In genomic region chr14:52315792-52316440, GRCm38 (mm10) we compare ENCODE assay signal across 9 mouse cellular contexts. TPM values are rescaled to one million over a fixed set of nuclear protein-coding genes. Genes with fewer than 3 reads are reported as not detected.
A peak's percentile ranks its signal among the peaks of the same experiment; 100 is the strongest.
DNase-seq lines count a peak whose midpoint lies in the region; ATAC-seq and TF ChIP-seq lines count a peak whose summit lies in the region.
"Had no signal": no experiment of that assay in that cellular context is flagged by ENCODE, and none has a peak within 500 bp of the region (broad histone marks: within the 10 kb centered on the region; RNA-seq: fewer than 3 reads in every experiment).

No protein-coding gene starts in this region.

- peak; percentile 74 for DNase-seq in NIH3T3 (ENCODE audit: low read depth)
- peak; percentile 72 for DNase-seq in cerebellum, adult 8-10 months
- peak; percentile 33 for DNase-seq in gastrocnemius, adult 18-20 months (ENCODE audit: low spot score)
- DNase-seq in left cerebral cortex, adult 2 months (ENCODE audit: extremely low spot score in 1 of 2, low spot score in 2 of 2) = peak; percentile 77 to 80
- peak; percentile 73 to 82 for DNase-seq in lung, postnatal 4 days
- peak; percentile 69 for DNase-seq in retina, postnatal 7 days (ENCODE audit: low read depth, low spot score)
- peak; percentile 15 to 56 for DNase-seq in urinary bladder, postnatal 36 days (ENCODE audit: low spot score in 2 of 2)

- intact Hi-C loops in left cerebral cortex, adult 2 months (cut with DNase I) = loop anchor here (10.0 kb wide), 1 partner anchor 291 kb away; the partner anchor contains the start of gene Zfp219

- H3K27ac ChIP-seq in hindbrain, embryonic 16.5 days (ENCODE audit: low read depth, low read length) = peak overlapping the region; percentile 94
- H3K27ac ChIP-seq in left cerebral cortex, adult 2 months = peak overlapping the region; percentile 93

- peaks cover 21% of the 10 kb centered on the region for H3K36me3 ChIP-seq in hindbrain, embryonic 16.5 days (ENCODE audit: control insufficient read depth, insufficient read depth, low read length)

- 0% methylated on average over 38 of the region's 41 CpGs for WGBS in hindbrain, embryonic 16.5 days

- no peaks in the 10 kb centered on the region for H3K9me3 ChIP-seq in hindbrain, embryonic 16.5 days (ENCODE audit: control insufficient read depth, low read length)

- H3K9ac ChIP-seq in hindbrain, embryonic 16.5 days (ENCODE audit: low read depth, low read length) = peak overlapping the region; percentile 87

- peak overlapping the region; percentile 61 for H3K4me3 ChIP-seq in hindbrain, embryonic 16.5 days (ENCODE audit: low read length)
- H3K4me3 ChIP-seq in left cerebral cortex, adult 2 months = peak overlapping the region; percentile 83

- no peaks in the 10 kb centered on the region for H3K27me3 ChIP-seq in hindbrain, embryonic 16.5 days (replicated peaks; ENCODE audit: control insufficient read depth, insufficient read depth, low read length)

- ATAC-seq in hindbrain, embryonic 16.5 days = peak; percentile 86

- peak overlapping the region; percentile 93 for H3K4me2 ChIP-seq in hindbrain, embryonic 16.5 days (ENCODE audit: low read length)

- TF ChIP-seq CTCF in left cerebral cortex, adult 2 months (IDR thresholded peaks at IDR 0.05) = no peak

- peaks cover 45% of the 10 kb centered on the region for H3K4me1 ChIP-seq in hindbrain, embryonic 16.5 days (ENCODE audit: control insufficient read depth, insufficient read depth, low read depth, low read length)

RNA-seq across cellular contexts. Expression of gene Mettl3, which starts 11.0 kb away (rescaled TPM):
- total RNA-seq in gastrocnemius, adult 18-20 months (2021) = 10 to 100 TPM; 16.6 to 17.1 TPM
- polyA plus RNA-seq in hindbrain, embryonic 16.5 days (2015; fragmentation: Nextera tagmentation; extraction: Ambion mirVana) = 41.6 and 45.4 TPM in 2 replicates
- total RNA-seq in left cerebral cortex, adult 2 months (2021) = 10 to 100 TPM; 37.4 to 44.7 TPM

RNA-seq across cellular contexts. Expression of gene Sall2, which starts 12.6 kb away (rescaled TPM):
- under 1 TPM; 0.39 to 0.57 TPM for total RNA-seq in gastrocnemius, adult 18-20 months (2021)
- polyA plus RNA-seq in hindbrain, embryonic 16.5 days (2015; fragmentation: Nextera tagmentation; extraction: Ambion mirVana) = 40.6 and 49.0 TPM in 2 replicates
- total RNA-seq in left cerebral cortex, adult 2 months (2021) = 10 to 100 TPM; 31.9 to 33.0 TPM

RNA-seq across cellular contexts. Expression of gene Rab2b, which starts 36.6 kb away (rescaled TPM):
- 1 to 10 TPM; 2.3 TPM for total RNA-seq in gastrocnemius, adult 18-20 months (2021)
- polyA plus RNA-seq in hindbrain, embryonic 16.5 days (2015; fragmentation: Nextera tagmentation; extraction: Ambion mirVana) = 55.5 and 59.0 TPM in 2 replicates
- 10 to 100 TPM; 35.8 to 37.2 TPM for total RNA-seq in left cerebral cortex, adult 2 months (2021)

RNA-seq across cellular contexts. Expression of gene Tox4, which starts 37.0 kb away (rescaled TPM):
- total RNA-seq in gastrocnemius, adult 18-20 months (2021) = 10 to 100 TPM; 48.6 to 51.3 TPM
- 46.9 and 54.1 TPM in 2 replicates for polyA plus RNA-seq in hindbrain, embryonic 16.5 days (2015; fragmentation: Nextera tagmentation; extraction: Ambion mirVana)
- total RNA-seq in left cerebral cortex, adult 2 months (2021) = 10 to 100 TPM; 62.6 to 66.0 TPM

RNA-seq across cellular contexts. Expression of gene Olfr1513, which starts 40.3 kb away (rescaled TPM):
- total RNA-seq in gastrocnemius, adult 18-20 months (2021) = not detected
- not detected in 2 replicates for polyA plus RNA-seq in hindbrain, embryonic 16.5 days (2015; fragmentation: Nextera tagmentation; extraction: Ambion mirVana)
- total RNA-seq in left cerebral cortex, adult 2 months (2021) = not detected
- total RNA-seq: gastrocnemius, adult 8-10 months had no signal

Comparison
In these comparisons a context has a peak if more than half of its experiments do, and no peak if none do; other contexts are left out.
1. Peak in every context shown above with its lines: DNase-seq, ATAC-seq, H3K4me3 ChIP-seq and H3K27ac ChIP-seq.
2. RNA of gene Sall2, which starts 12.6 kb away (total RNA-seq): 31.9 to 33.0 TPM in left cerebral cortex, adult 2 months; 0.39 to 0.57 TPM in gastrocnemius, adult 18-20 months; every median in the first group is over 10 times any median in the second.
3. RNA of gene Rab2b, which starts 36.6 kb away (total RNA-seq): 35.8 to 37.2 TPM in left cerebral cortex, adult 2 months; 2.3 TPM in gastrocnemius, adult 18-20 months; every median in the first group is over 10 times any median in the second.